Mouse (Mus musculus) kidney, embryonic 16.5 days (tissue): ENCODE results near the gene Prkd1. TPM values are rescaled to one million over a fixed set of nuclear protein-coding genes. Genes with fewer than 3 reads are reported as not detected.
"Not testable (repeated sequence)": the region's sequence is repeated elsewhere in the genome, so short reads cannot be mapped to it uniquely, and the experiment has no call there.

Experiments
- ATAC-seq: fragments of 200-750 bp; cut with Nextera tagmentation; 2 replicates; pipeline ENCODE4 v1.8.0; 2017; ENCODE audit warnings: moderate TSS enrichment; ENCODE audit not compliant: low FRiP score, low TSS enrichment
- H3K27ac ChIP-seq: fragments of 300-500 bp; sonication (generic); 2 replicates; pipeline ENCODE4 v1.5.1; 2014; ENCODE audit warnings: low read length
- H3K27me3 ChIP-seq: fragments of 300-500 bp; sonication (generic); 2 replicates; pipeline ENCODE4 v1.6.1; 2014; ENCODE audit warnings: low read length, control low read depth, mixed read lengths; ENCODE audit not compliant: insufficient read depth
- H3K36me3 ChIP-seq: fragments of 300-500 bp; sonication (generic); 2 replicates; pipeline ENCODE4 v1.6.1; 2014; ENCODE audit warnings: low read length, control low read depth, mixed read lengths; ENCODE audit not compliant: insufficient read depth
- H3K4me1 ChIP-seq: fragments of 300-500 bp; sonication (generic); 2 replicates; pipeline ENCODE4 v1.6.1; 2014; ENCODE audit warnings: low read length, control low read depth, mixed read lengths; ENCODE audit not compliant: insufficient read depth
- H3K4me2 ChIP-seq: fragments of 300-500 bp; sonication (generic); replicated peaks from 2 replicates; pipeline ENCODE4 v1.6.1; 2014; ENCODE audit warnings: low read depth, low read length
- H3K4me3 ChIP-seq: fragments of 300-500 bp; sonication (generic); 2 replicates; pipeline ENCODE4 v1.5.1; 2014; ENCODE audit warnings: mild to moderate bottlenecking, low read length
- H3K9ac ChIP-seq: fragments of 300-500 bp; sonication (generic); replicated peaks from 2 replicates; pipeline ENCODE4 v1.6.1; 2014; ENCODE audit warnings: low read length
- H3K9me3 ChIP-seq: fragments of 300-500 bp; sonication (generic); 2 replicates; pipeline ENCODE4 v1.6.1; 2016; ENCODE audit warnings: low read length, control low read depth
- WGBS: fragments of 180-500 bp; shearing (Covaris S2); extraction: QIAGEN DNeasy Blood & Tissue Kit; methylation state at CpG from one replicate; pipeline ENCODE4 v1.1.7; 2014; 5-methylcytosine and 5-hydroxymethylcytosine counted together
- polyA plus RNA-seq: library from polyadenylated mRNA; unstranded; fragments of >200 nt; fragmentation: Nextera tagmentation; extraction: Ambion mirVana; gene quantifications from 2 replicates; pipeline ENCODE4 v1.2.1, GENCODE M21; 2015

Gene Prkd1
- 3.7 and 4.4 TPM in 2 replicates for polyA plus RNA-seq

DNA sequence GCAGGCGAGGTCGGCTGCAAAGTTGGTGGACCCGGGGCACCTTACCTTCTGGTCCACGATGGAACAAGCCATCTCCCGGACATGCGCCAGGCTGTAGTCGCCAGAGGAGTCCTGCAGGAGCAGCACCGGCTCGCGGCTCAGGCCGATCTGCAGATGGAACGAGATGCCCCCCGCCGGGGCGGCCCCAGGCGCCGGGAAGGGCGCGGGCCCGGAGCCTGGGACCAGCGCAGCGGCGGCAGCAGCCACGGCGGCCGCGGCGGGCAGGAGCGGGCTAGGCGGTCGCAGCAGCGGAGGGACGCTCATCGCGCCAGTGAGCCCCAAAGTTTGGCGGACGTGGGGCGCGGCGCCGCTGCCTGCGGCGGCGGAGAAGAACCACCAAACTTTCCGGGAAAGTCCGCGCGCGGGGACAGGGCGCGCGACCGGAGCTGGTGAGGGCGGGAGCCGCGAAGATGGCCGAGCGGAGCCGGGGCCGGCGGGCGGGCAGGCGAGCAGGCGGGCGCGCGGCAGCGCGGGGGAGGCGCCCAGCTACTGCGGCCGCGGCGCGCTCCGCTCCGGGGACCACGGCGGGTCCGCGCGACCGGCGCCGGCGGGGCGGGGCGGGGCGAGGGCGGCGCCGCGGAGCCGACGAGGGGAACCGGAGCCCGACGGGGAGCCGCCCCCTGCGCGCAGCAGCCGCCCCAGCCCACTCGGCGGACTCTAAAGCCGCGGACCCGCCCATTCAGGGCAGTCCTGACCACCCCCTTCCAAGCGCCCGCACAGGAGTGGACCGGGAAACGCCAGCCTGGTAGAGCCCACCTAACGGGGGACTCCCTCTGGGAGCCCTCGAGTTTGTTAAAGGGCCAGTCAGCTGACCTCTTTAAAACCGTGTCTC lies at the start of gene Prkd1:
Gene Prkd1, minus strand, starts transcription at position 428 of the 871 bp plus-strand sequence.
- H3K4me3 ChIP-seq: peak within 1 kb of the TSS; percentile 89
- H3K27me3 ChIP-seq: no peaks in the 10 kb centered on the region
- under 1% methylated on average over 90 of the region's 114 CpGs for WGBS
- peak within 1 kb of the TSS; percentile 72 for H3K27ac ChIP-seq
- H3K4me2 ChIP-seq: peak within 1 kb of the TSS; percentile 84
- no peaks in the 10 kb centered on the region for H3K9me3 ChIP-seq
- H3K4me1 ChIP-seq: peaks cover 11% of the 10 kb centered on the region
- H3K9ac ChIP-seq: peak within 1 kb of the TSS; percentile 84
- ATAC-seq: peak; percentile 98
- no peaks in the 10 kb centered on the region for H3K36me3 ChIP-seq

DNA sequence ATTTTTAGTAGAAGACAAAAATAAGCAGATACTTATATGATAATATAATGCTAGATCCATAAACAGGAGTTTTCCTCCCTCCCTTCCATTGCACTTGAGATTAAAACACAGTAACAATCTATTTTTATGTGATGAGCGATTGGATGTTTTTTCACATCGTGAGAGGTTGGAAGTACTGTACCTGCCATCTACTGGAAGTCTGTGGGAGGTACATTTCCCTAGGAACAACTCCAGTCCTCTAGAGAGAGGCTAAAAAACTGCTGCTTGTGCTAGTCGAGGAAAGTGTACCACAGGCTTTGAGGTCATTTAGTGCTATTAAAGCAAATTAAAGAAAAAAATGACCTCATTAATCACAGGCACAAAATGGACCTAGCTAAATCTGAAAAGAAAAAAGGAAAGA lies 48.6 kb upstream of the Prkd1 start:
- WGBS: 14% methylated on average over 3 of the region's 3 CpGs
- H3K9ac ChIP-seq: no peak overlapping the region
- H3K4me1 ChIP-seq: no peaks in the 10 kb centered on the region
- H3K36me3 ChIP-seq: no peaks in the 10 kb centered on the region
- H3K9me3 ChIP-seq: no peaks in the 10 kb centered on the region
- no peaks in the 10 kb centered on the region for H3K27me3 ChIP-seq
- H3K27ac ChIP-seq: no peak overlapping the region
- peak; percentile 61; the same call in 1 of the 2 replicates for ATAC-seq
- H3K4me3 ChIP-seq: no peak overlapping the region
- H3K4me2 ChIP-seq: no peak overlapping the region

DNA sequence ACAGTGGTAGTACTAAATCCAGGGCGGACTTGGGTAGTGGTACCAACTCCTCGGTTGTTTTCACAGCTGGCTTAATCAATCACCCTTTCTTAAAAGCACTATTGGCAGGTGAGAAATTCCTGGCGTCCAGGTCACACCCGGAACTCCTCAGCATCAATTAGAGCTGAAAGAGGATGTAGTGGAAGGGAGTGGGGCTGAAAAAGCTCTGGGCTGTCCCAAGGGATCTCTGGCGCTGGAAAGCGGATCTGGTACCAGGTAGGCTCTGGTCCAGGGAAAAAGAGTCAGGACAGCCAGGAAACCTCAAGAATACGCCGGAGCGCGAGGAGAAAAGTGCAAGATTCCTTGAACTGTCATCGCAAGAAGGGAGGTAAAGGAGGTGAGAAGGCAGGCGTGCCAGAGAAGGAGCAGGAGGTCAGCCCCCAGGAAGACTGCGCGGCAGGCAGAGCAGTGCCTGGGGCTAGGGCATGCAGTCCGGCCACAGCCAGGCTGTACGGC lies 675 bp downstream of the Prkd1 start:
- H3K9me3 ChIP-seq: no peaks in the 10 kb centered on the region
- ATAC-seq: peak; percentile 78
- no peaks in the 10 kb centered on the region for H3K27me3 ChIP-seq
- peaks cover 11% of the 10 kb centered on the region for H3K4me1 ChIP-seq
- H3K4me2 ChIP-seq: peak overlapping the region; percentile 84
- H3K9ac ChIP-seq: peak overlapping the region; percentile 84
- 1% methylated on average over 16 of the region's 16 CpGs for WGBS
- H3K4me3 ChIP-seq: peak overlapping the region; percentile 89
- H3K36me3 ChIP-seq: no peaks in the 10 kb centered on the region
- peak overlapping the region; percentile 72; the same call in 1 of the 2 replicates for H3K27ac ChIP-seq

DNA sequence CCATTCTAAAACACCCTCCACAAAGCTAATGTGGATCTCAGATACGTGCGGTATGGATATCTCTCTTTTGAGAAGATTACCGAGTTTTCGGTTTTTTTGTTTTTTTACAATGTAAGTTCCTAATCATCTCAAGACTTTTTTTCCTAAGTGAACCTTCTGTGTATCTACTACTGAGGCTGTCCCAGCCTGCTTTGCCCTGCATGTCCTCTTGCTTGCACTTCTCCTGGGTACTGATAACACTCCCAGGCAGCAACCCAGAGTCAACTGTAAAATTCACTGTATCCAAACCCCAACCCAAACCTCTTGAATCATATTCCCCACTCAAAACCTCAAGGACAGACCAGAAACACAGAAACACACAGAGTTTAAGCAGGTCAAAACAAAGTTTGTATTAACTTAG lies 2.0 kb downstream of the Prkd1 start:
- ATAC-seq: no peak
- WGBS: 94% methylated on average over 4 of the region's 4 CpGs
- no peaks in the 10 kb centered on the region for H3K27me3 ChIP-seq
- no peak overlapping the region for H3K27ac ChIP-seq
- no peak overlapping the region for H3K9ac ChIP-seq
- no peak overlapping the region for H3K4me3 ChIP-seq
- H3K4me1 ChIP-seq: peaks cover 11% of the 10 kb centered on the region
- H3K4me2 ChIP-seq: no peak overlapping the region
- no peaks in the 10 kb centered on the region for H3K9me3 ChIP-seq
- no peaks in the 10 kb centered on the region for H3K36me3 ChIP-seq

DNA sequence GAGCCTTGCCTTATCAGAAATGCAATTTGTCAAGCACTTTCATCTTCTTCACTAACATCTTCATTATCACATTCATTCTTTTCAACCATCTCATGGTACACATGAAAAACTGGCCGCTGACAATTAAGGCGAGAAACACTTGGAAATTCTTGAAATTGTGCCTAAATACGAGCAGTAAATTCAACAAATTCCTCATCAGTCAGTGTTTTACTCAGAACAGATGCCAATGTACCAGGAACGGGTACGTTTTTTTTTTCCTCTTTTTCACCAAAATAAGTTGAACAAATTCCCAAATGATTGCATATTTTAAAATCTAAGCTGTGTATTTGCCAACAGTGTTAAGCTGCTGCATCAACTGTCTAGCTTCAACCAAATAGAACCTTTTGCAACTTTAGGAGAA lies 6.2 kb downstream of the Prkd1 start:
- no peaks in the 10 kb centered on the region for H3K36me3 ChIP-seq
- H3K4me2 ChIP-seq: no peak overlapping the region
- H3K4me1 ChIP-seq: peaks cover 4% of the 10 kb centered on the region
- no peak overlapping the region for H3K9ac ChIP-seq
- ATAC-seq: no peak
- no peak overlapping the region for H3K4me3 ChIP-seq
- 78% methylated on average over 5 of the region's 5 CpGs for WGBS
- H3K9me3 ChIP-seq: no peaks in the 10 kb centered on the region
- no peaks in the 10 kb centered on the region for H3K27me3 ChIP-seq
- H3K27ac ChIP-seq: no peak overlapping the region

DNA sequence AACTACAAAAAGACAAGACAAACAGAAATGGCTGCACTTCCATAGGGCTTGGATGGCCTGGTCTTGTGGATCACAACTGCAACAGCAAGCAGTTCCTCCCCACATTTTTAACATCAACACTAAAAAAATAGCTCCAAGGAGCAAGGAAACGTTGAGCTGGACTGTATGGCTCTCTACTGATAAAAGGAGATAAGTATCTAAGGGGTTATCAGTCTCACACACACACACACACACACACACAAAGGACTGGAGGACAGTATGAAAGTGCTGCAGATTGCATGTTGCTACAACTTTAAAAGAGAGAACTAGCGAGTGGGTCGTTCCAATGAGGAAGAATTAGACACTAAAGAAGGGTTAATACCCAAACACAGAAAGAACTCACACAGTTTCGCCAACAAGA lies 8.7 kb downstream of the Prkd1 start:
- WGBS: 75% methylated on average over 4 of the region's 4 CpGs

DNA sequence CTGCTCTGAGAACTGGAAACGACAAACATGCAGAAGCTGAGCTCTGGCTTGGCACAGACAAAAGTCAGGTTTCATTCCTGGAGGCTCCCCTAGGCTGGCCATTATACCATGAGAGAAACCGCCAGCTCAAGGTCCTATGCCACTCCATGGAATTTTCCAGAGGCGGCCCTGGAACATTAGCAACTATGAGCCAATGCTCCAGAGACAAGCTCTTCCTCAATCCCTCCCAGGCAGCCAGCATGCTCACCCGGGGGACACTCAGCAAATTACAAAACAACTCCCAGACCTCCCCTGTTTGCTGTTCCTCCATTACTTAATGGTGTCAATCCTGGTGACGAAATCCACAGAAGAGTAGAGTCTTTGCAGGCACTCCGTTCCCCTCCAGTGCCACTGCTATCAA lies 14.5 kb downstream of the Prkd1 start:
- no peaks in the 10 kb centered on the region for H3K4me1 ChIP-seq
- no peak for ATAC-seq
- no peaks in the 10 kb centered on the region for H3K36me3 ChIP-seq
- H3K9me3 ChIP-seq: no peaks in the 10 kb centered on the region
- no peak overlapping the region for H3K4me3 ChIP-seq
- WGBS: 71% methylated on average over 6 of the region's 6 CpGs
- H3K9ac ChIP-seq: no peak overlapping the region
- no peaks in the 10 kb centered on the region for H3K27me3 ChIP-seq
- H3K4me2 ChIP-seq: no peak overlapping the region
- H3K27ac ChIP-seq: no peak overlapping the region

More for the DNA sequence above, 8.7 kb downstream of the Prkd1 start:
- Histone ChIP-seq H3K4me1 (no peaks in the 10 kb centered on the region), H3K4me3 (no peak overlapping the region), H3K27me3 (no peaks in the 10 kb centered on the region), H3K4me2 (no peak overlapping the region), H3K27ac (no peak overlapping the region), H3K9me3 (no peaks in the 10 kb centered on the region), H3K36me3 (no peaks in the 10 kb centered on the region), H3K9ac (no peak overlapping the region)
- no peak for ATAC-seq

DNA sequence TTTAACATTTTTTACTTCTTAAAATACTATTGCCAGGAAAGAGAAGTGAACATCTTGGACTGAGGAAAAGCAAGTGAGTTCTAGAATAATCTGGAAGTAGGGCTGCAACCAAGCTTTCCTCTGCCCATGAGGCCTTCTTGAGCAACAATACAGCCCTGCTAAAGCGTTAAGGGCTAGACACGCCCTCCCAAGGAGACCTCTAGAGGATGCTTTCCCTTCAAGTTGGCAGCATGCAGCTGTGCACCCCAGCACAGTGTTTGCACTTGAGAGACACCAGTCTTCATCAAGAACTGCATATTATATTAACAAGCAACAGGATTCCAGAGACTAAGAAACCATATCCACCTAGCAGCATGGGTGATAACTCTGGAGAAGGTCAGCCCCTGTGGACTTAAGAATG lies 22.8 kb downstream of the Prkd1 start:
- H3K27ac ChIP-seq, H3K4me1 ChIP-seq, H3K9ac ChIP-seq, H3K4me3 ChIP-seq, H3K4me2 ChIP-seq, ATAC-seq, H3K27me3 ChIP-seq, H3K9me3 ChIP-seq, H3K36me3 ChIP-seq: not testable (repeated sequence)
- 65% methylated on average over 2 of the region's 2 CpGs for WGBS

DNA sequence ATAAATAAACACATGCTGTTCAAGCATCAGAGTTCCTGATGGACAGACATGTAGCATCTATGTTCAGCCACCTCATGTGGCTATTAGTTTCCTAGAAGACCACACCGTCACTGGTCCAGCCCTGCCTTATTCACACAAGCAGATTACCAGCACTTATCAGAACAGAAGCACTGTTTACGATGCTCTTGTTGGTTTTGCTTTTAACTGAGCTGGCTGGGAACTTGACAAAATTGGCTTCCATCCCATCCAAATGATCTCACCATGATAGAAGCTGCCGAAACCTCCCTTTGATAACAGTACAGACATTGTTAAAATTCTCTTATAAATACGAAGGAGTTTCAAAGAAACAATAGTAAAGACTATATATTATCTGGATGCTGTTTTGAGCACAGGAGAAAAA lies 24.7 kb downstream of the Prkd1 start:
- H3K4me2 ChIP-seq: no peak overlapping the region
- no peak overlapping the region for H3K9ac ChIP-seq
- no peaks in the 10 kb centered on the region for H3K9me3 ChIP-seq
- no peak overlapping the region for H3K27ac ChIP-seq
- H3K27me3 ChIP-seq: no peaks in the 10 kb centered on the region
- H3K36me3 ChIP-seq: no peaks in the 10 kb centered on the region
- no peaks in the 10 kb centered on the region for H3K4me1 ChIP-seq
- no peak overlapping the region for H3K4me3 ChIP-seq
- no peak for ATAC-seq
- WGBS: 54% methylated on average over 4 of the region's 4 CpGs

DNA sequence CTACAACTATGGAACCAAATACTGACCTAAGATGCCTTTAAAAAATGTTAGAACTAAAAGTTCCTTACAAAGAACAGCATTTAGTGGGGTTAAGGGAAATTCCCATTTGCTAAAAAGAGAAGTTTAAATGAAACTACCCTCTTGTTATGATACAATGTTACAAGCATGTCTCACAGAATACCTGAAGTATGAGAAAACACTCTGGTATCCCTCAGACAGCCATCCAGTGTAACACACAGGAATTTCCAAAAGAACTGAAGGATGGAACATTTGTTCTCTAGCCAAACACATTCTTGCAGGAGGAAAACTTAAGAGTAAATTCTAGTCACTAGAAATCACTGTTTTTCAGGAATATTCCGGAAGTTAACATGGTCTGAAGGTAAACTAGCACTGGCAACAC lies 33.0 kb downstream of the Prkd1 start:
- Histone ChIP-seq H3K27ac (no peak overlapping the region), H3K27me3 (no peaks in the 10 kb centered on the region), H3K4me1 (no peaks in the 10 kb centered on the region), H3K4me2 (no peak overlapping the region), H3K4me3 (no peak overlapping the region), H3K36me3 (no peaks in the 10 kb centered on the region), H3K9ac (no peak overlapping the region), H3K9me3 (no peaks in the 10 kb centered on the region)
- no peak for ATAC-seq
- WGBS: 94% methylated on average over 1 of the region's 1 CpGs
